Mouse (Mus musculus) liver, embryonic 14.5 days (tissue): ENCODE data around the gene Rnf186. TPM values are rescaled to one million over a fixed set of nuclear protein-coding genes. Genes with fewer than 3 reads are reported as not detected.

ENCODE experiments used
- ATAC-seq: fragments of 200-750 bp; cut with Nextera tagmentation; 2 replicates; pipeline ENCODE4 v1.8.0; 2017; ENCODE audit warnings: moderate number of reproducible peaks, mild to moderate bottlenecking, moderate library complexity; ENCODE audit not compliant: insufficient read depth
- DNase-seq, 3 experiments: peaks; one replicate each; pipeline ENCODE4 v3.0.0-alpha.2; 2012 to 2013; ENCODE audit warnings: low read depth in 3 of 3, low spot score in 3 of 3
- H3K27ac ChIP-seq: fragments of 300-500 bp; sonication (generic); 2 replicates; pipeline ENCODE4 v1.5.1; 2014; ENCODE audit warnings: moderate library complexity, mild to moderate bottlenecking, control low read depth, inconsistent platforms
- H3K27me3 ChIP-seq: fragments of 300-500 bp; sonication (generic); 2 replicates; pipeline ENCODE4 v1.6.1; 2014; ENCODE audit warnings: mild to moderate bottlenecking, low read length, moderate library complexity; ENCODE audit not compliant: control insufficient read depth, insufficient read depth
- H3K36me3 ChIP-seq: fragments of 300-500 bp; sonication (generic); replicated peaks from 2 replicates; pipeline ENCODE4 v1.6.1; 2014; ENCODE audit warnings: low read depth; ENCODE audit not compliant: control insufficient read depth, insufficient read depth
- H3K4me1 ChIP-seq, 2 experiments: fragments of 200-500 bp in 1 of 2; fragments of 300-500 bp in 1 of 2; sonication (generic) in 1 of 2; replicated peaks; 2 replicates each; pipeline ENCODE4 v1.6.1; 2012 to 2014; ENCODE audit warnings: antibody characterized with exemption in 1 of 2, inconsistent platforms in 1 of 2, low read length in 1 of 2; ENCODE audit not compliant: control insufficient read depth in 2 of 2, insufficient read depth in 2 of 2
- H3K4me2 ChIP-seq: fragments of 300-500 bp; sonication (generic); 2 replicates; pipeline ENCODE4 v1.6.1; 2014; ENCODE audit warnings: low read depth, mild to moderate bottlenecking, control low read depth, moderate library complexity
- H3K4me3 ChIP-seq, 2 experiments: fragments of 200-500 bp in 1 of 2; fragments of 300-500 bp in 1 of 2; sonication (generic) in 1 of 2; 2 replicates each; pipeline ENCODE4 v1.5.1; 2012 to 2014; ENCODE audit warnings: low read depth in 2 of 2, low read length in 2 of 2, mild to moderate bottlenecking in 2 of 2, control low read depth in 1 of 2, inconsistent platforms in 1 of 2, moderate library complexity in 1 of 2; ENCODE audit not compliant: insufficient read depth in 1 of 2
- H3K9ac ChIP-seq: fragments of 300-500 bp; sonication (generic); replicated peaks from 2 replicates; pipeline ENCODE4 v1.6.1; 2014; ENCODE audit warnings: mild to moderate bottlenecking, control low read depth, moderate library complexity
- H3K9me3 ChIP-seq: fragments of 300-500 bp; sonication (generic); 2 replicates; pipeline ENCODE4 v1.6.1; 2016; ENCODE audit warnings: low read length, mixed read lengths; ENCODE audit not compliant: control insufficient read depth
- CTCF ChIP-seq: IDR thresholded peaks from 2 replicates; pipeline ENCODE4 v1.5.1; 2016; ENCODE audit warnings: antibody characterized with exemption, low read depth, control low read depth
- EP300 ChIP-seq: IDR thresholded peaks from 2 replicates; pipeline ENCODE4 v1.6.1; 2016; ENCODE audit warnings: antibody characterized with exemption, low read depth
- WGBS: fragments of 180-500 bp; shearing (Covaris S2); extraction: QIAGEN DNeasy Blood & Tissue Kit; methylation state at CpG from one replicate; pipeline ENCODE4 v1.1.7; 2014; ENCODE audit not compliant: insufficient replicate concordance; 5-methylcytosine and 5-hydroxymethylcytosine counted together
- polyA plus RNA-seq, 2 experiments: library from polyadenylated mRNA; depleted of rRNA in 1 of 2; stranded (reverse) in 1 of 2; unstranded in 1 of 2; fragments of >200 nt; fragmentation: Nextera tagmentation in 1 of 2; extraction: Ambion mirVana in 1 of 2; gene quantifications; 2 replicates each; pipeline versions ENCODE4 v1.2.1 to v1.2.3; 2012 to 2014

The Rnf186 gene
- polyA plus RNA-seq, 2 experiments, result 0.13 to 0.18 TPM

DNA sequence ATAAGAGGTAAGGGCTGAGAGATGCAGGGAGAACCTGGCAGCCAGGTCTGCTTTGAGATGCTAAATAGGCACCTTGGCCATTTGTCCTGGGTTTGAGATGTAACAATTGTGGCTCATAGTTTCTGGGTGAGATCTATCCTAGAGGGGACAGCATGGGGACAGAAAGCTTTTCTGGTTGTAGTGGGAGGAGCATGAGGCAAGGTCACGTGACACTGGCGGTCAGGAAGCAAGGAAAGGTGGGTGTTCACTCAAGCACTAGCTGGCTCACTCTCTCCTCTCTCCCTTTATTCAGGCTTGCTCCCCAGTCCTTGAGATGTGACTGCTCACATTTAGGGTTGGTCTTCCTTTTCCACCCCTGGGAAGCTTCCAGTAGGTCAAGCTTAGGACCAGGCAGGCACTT is 34.1 kb downstream of the Rnf186 start:
- no peak overlapping the region for H3K4me3 ChIP-seq
- no peak for DNase-seq

DNA sequence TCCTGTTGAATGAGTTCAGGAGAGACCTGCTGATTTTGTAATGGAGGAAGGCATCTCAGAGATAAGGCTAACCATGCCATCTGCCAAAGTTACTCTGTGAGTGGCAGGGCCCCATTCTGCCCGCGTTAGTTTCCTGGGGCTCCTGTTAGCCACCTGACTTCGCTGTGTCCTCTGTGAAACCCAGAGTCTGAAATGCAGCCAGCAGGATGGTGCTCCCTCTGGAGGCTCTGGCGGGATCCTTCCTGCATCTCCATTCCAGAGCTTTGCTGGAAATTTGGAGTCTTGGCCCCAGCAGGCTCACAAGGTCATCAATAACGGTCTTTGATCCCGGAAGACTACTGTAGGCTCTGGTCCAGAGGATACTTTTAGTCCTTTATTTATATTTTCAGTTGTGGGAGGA is 34.5 kb downstream of the Rnf186 start:
- ATAC-seq, result no peak
- no peaks in the 10 kb centered on the region for H3K4me1 ChIP-seq
- TF ChIP-seq EP300 (no peak), CTCF (peak; percentile 42)
- H3K36me3 ChIP-seq, result no peaks in the 10 kb centered on the region
- H3K9ac ChIP-seq, result no peak overlapping the region
- no peaks in the 10 kb centered on the region for H3K9me3 ChIP-seq
- 23% methylated on average over 6 of the region's 6 CpGs for WGBS
- H3K27ac ChIP-seq, result no peak overlapping the region
- no peak overlapping the region for H3K4me3 ChIP-seq
- no peak for DNase-seq
- H3K4me2 ChIP-seq, result no peak overlapping the region
- H3K27me3 ChIP-seq, result no peaks in the 10 kb centered on the region

More for the DNA sequence above, 34.1 kb downstream of the Rnf186 start:
- H3K9me3 ChIP-seq, result no peaks in the 10 kb centered on the region
- no peak for ATAC-seq
- no peak overlapping the region for H3K9ac ChIP-seq
- no peak overlapping the region for H3K27ac ChIP-seq
- no peaks in the 10 kb centered on the region for H3K36me3 ChIP-seq
- TF ChIP-seq CTCF, result no peak
- TF ChIP-seq EP300, result no peak
- H3K4me2 ChIP-seq, result no peak overlapping the region
- 23% methylated on average over 2 of the region's 2 CpGs for WGBS
- no peaks in the 10 kb centered on the region for H3K4me1 ChIP-seq
- no peaks in the 10 kb centered on the region for H3K27me3 ChIP-seq

- Histone ChIP-seq H3K36me3 (no peaks in the 10 kb centered on the region), H3K9ac (no peak overlapping the region), H3K27me3 (no peaks in the 10 kb centered on the region), H3K4me1 (no peaks in the 10 kb centered on the region), H3K4me2 (no peak overlapping the region), H3K9me3 (no peaks in the 10 kb centered on the region), H3K4me3 (no peak overlapping the region), H3K27ac (no peak overlapping the region)
- DNase-seq (no peak), ATAC-seq (no peak)
- WGBS, result 58% methylated on average over 8 of the region's 8 CpGs
- TF ChIP-seq EP300 (no peak), CTCF (no peak)
Observed at GRCm38 (mm10) chr4:139004067-139004466, 37.2 kb downstream of the Rnf186 start.

GRCm38 (mm10) chr4:139005214-139005613 is 38.3 kb downstream of the Rnf186 start:
- Histone ChIP-seq H3K4me2 (no peak overlapping the region), H3K9me3 (no peaks in the 10 kb centered on the region), H3K36me3 (no peaks in the 10 kb centered on the region), H3K4me3 (no peak overlapping the region), H3K4me1 (no peaks in the 10 kb centered on the region), H3K27ac (no peak overlapping the region), H3K9ac (no peak overlapping the region), H3K27me3 (no peaks in the 10 kb centered on the region)
- DNase-seq (no peak), ATAC-seq (no peak)
- 49% methylated on average over 6 of the region's 6 CpGs for WGBS
- no peak for TF ChIP-seq CTCF
- no peak for TF ChIP-seq EP300

GRCm38 (mm10) chr4:139007353-139007752 is 40.4 kb downstream of the Rnf186 start:
- Histone ChIP-seq H3K9ac (no peak overlapping the region), H3K4me1 (no peaks in the 10 kb centered on the region), H3K27me3 (no peaks in the 10 kb centered on the region), H3K36me3 (no peaks in the 10 kb centered on the region), H3K4me3 (no peak overlapping the region), H3K4me2 (no peak overlapping the region), H3K9me3 (no peaks in the 10 kb centered on the region), H3K27ac (no peak overlapping the region)
- 65% methylated on average over 3 of the region's 3 CpGs for WGBS
- ATAC-seq (no peak), DNase-seq (no peak)
- TF ChIP-seq EP300, result no peak
- TF ChIP-seq CTCF, result no peak
